Mouse (Mus musculus) cortical plate, adult 2 months (tissue): Measurements from ENCODE around the gene Pyy.

Experiments
- CTCF ChIP-seq: fragments of 200-500 bp; IDR thresholded peaks from 2 replicates; pipeline ENCODE4 v1.5.1; 2011; ENCODE audit warnings: mild to moderate bottlenecking, control low read depth, low read length; ENCODE audit not compliant: insufficient read depth; ENCODE audit errors: extremely low read depth
- POLR2A ChIP-seq: fragments of 200-500 bp; IDR thresholded peaks from 2 replicates; pipeline ENCODE4 v1.6.1; 2011; ENCODE audit warnings: mild to moderate bottlenecking, low read length, control low read depth; ENCODE audit not compliant: insufficient read depth; ENCODE audit errors: extremely low read depth

DNA sequence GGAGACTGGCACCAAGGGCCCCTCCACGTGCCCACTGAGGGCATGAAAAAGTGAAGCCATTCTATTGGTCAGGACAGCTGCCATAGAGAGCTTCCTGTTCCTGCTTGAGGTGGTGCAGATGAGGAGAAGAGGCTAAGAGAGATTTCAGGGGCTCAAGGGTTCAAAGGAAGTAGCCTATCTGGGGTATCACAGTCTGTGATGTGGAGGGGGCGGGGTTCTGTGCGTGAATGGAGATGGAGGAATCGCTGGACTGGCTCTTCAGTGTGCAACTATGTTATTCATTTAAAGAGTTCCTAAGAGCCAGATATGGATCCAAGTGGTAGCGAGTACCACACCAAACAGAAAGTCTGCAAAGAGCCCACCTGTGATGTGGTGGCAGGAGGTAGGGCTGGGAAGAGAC is 11.2 kb downstream of the Pyy start:
- TF ChIP-seq CTCF (no peak), POLR2A (no peak)
